Mouse (Mus musculus): ENCODE data around the gene Abi1. TPM values are rescaled to one million over a fixed set of nuclear protein-coding genes. Genes with fewer than 3 reads are reported as not detected.
"Not testable (repeated sequence)": the region's sequence is repeated elsewhere in the genome, so short reads cannot be mapped to it uniquely, and the experiment has no call there.

Gene Abi1
- total RNA-seq, 4 experiments from 2014 or later = 181 to 208 (median 193) TPM

DNA sequence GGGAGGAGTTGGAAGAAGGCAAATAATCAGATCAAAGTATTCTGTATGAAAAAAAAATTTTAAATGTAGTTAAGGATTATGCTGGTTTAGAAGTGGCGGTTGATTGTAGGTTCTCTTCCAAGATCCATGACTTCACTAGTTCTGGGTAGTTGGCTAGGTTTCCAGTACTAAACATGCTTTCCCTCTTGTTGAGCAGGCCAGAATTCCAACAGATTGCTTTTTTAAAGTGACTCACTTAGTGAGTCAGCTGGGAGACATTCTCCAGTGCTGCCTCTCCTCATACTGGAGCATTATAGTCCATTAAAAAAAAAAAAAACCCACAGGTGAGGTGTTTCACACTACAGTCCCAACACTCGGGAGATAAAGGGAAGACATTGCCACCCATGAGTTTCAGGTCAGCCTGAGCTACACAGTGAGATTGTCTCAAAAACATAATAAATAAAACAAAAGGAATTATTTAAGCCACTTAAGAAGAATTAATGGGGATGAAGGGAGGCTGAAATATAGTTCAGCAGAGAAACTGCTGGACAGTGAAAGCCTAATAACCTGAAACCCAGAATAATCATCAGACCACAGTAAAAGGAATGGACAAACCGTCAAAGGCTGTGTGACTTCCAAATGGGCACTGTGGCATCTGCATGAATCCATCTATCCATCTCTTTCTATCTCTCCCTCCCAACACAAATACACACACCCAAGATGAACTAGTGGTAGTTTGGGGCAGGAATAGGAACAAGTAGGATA, 5.2 kb downstream of the Abi1 start:
- DNase-seq (ENCODE audit: low spot score in 2 of 2) = peak in 1 of 2 experiments; percentile 23

DNA sequence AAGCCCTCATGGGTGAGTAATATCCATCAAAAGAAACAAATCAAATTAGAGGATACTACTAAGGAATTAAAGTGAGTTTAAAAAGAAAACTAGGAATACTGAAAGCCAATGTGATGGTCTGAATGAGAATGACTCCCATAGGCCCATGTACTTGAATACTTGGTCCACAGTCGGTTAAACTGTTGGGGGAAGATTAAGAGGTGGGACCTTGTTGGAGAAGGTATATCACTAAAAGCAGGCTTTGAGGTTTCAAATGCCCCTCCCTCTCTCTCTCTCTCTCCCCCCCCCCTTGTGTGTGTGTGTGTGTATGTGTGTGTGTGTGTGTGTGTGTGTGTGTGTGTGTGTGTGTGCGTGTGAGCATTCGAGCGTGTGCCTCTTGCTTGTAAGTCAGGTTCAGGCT, 9.4 kb downstream of the Abi1 start:
- no peak for DNase-seq (ENCODE audit: low spot score in 2 of 2)

DNA sequence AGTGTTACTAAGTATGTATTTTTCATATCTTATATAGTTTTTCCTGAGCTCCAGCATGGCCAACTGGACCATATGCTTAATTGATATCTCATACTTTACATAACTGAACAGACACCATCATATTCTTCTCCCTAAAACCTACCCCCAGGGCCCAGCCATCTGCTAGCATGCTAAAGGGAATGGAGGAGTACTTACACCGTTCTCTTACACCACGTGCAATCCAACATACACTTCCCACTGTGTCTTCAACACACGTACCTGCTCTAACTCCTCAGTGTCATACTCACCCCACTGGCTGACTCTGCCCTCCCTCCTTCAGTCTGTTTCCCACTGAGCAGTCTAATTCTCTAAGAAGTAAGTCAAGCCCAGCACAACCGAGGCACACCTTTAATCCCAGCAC, 11.2 kb downstream of the Abi1 start:
- no peak for DNase-seq (ENCODE audit: low spot score in 2 of 2)

DNA sequence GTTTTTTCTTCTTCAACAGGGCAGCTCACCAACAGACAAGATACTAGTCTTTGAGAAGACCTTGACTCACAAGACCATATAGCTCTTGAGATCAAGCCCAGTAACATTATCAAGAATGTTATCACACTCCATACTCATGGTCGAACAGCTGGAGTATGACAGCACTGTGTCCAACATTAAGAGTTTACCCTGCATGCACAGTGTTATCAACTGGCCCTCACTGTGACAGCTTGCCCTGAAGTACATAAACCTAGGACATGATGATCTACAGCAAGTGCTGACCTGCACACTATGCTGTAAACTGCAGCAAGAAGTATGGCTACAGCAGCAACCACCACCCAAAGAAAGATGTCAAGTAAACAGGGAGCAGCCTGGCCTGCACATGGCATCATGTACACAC, 13.7 kb downstream of the Abi1 start:
- DNase-seq (ENCODE audit: low spot score in 2 of 2) = no peak

DNA sequence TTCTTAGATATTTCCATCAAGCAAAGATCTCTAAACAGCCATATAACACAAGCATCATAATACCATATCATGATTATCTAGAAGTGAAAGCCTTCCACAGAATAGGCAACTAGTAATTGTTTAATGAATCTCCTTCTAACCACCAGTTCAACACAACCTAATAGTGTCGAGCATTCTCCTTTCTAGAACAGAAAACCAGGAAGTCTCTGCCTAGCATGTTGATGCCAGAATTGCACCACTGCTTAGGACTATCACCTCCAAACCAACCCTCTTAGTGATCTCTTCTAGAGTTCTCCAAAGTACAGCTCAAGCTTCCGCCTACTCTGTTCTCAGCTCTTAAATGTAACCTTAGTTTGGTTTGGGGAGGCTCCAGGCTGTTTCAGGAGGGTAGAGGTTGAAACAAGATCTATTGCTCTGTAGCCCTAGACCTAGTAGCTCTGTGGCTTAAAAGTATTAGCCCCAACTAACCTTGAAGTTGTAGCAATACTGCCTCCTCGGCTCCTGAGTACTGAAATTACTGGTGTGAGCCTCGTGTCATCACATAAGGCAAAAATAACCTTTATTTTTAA, 16.2 kb downstream of the Abi1 start:
- DNase-seq (ENCODE audit: low spot score in 2 of 2) = no peak

DNA sequence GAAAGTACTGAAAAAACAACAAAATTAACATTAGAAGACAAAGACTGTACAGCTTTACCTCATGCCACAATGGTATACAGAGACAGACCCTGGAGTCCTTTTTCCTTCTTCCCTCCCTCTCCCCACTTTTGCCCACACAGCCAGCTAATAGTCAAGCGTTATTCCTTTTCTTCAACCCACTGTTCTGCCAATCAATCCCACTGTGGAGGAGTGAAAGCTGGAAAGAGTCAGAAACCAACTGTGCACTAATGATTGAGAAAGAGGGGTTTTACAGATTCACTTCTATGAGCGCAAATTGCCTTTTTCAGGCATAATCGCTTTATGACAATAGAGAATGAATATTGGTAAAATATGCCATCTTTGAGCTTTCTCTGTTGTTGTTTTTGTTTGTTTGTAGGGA, 17.0 kb downstream of the Abi1 start:
- DNase-seq (ENCODE audit: low spot score in 2 of 2) = no peak

DNA sequence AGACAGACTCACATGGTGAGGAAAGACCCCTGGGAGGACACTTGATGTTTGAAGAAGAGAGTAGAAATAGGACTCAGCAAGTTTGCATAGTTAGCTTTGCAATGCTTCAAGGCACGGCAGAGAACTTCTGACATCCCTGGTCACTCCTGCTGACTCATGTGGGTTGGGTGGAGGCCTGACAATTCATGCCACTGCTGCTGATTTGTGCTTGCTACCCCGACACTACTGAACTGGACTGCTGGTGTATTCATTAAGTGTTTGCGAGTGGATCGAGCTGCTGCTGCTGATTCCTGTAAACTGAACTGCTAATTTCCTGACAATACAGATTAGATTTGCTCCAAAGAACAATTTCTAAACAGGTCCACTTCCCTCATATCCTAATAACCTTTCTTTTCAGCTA, 18.3 kb downstream of the Abi1 start:
- no peak for DNase-seq (ENCODE audit: low spot score in 2 of 2)

DNA sequence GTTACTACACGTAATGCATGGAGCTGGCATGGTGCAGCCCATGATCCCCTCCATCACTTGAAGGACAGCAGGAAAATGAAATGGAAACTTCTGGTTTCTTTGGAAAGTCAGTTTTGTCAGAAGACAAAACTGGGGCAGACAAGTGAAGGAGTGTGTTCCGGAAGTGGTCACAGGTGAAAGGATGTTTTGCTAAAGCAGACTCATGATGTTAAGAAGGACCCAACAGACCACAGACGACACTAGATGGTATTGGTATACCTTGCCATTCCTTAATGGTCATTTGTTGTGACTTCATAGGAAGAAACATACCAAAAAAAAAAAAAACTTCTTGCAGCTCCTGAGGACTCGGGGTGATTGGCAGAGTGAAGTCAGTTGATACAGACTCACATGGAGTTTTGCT, 18.7 kb downstream of the Abi1 start:
- DNase-seq (ENCODE audit: low spot score in 2 of 2) = no peak

DNA sequence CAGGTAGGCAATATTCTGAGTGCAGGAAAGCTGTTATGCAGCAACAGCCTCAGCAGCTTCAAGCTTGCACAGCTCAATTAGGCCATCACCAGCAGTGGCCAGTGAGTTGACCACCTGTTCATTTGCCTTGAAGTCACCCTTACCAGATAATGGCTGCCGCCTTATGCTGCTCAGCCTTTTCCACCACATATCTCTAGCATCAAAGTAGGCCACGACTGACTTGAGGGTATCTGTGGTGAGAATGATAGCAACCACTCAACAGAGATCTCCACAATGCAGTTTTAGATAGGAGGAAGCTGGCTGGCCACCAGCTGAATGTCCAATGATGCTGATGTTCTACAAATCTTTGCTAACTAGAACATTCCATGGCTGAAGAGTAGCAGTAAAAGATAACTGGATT, 20.9 kb downstream of the Abi1 start:
- DNase-seq (ENCODE audit: low spot score in 2 of 2) = no peak

DNA sequence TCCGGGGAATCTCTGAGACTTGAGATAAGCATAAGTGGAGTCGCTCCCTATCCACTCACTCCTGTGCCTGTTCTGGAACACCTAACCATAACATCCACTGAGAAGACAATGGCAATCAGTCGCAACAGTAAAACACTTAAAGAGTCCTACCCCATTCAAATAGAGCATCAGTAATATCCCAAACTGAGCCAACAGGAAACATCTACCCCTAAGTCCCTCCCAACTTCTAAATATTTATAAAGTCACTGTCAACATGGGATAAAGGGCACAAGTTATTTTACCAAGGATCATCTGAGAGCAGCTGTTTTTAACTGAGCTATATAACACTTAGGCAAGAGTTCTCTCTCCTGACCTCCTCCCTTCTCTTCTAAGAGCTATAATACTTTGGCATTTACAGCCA, 23.9 kb downstream of the Abi1 start:
- DNase-seq (ENCODE audit: low spot score in 2 of 2) = no peak

DNA sequence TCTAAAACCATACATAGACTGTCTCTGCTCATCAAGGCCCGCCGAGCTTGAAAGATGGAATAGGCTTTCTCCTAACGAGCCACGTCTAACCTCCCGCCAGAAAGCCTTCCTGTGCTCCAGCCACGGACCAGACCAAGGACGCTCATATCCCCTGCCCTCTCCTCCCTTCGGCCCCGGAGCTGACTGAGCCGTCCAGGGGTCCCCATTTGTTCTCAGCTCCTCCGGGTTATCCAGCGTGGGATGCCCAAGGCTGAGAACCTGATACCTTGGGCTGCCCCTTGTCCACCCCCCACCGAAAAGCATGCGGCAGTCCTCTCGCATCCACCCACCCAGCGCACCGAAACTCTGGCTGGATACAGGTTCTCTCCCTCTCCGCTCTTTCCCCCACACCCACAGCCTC, 24.7 kb downstream of the Abi1 start:
- no peak for DNase-seq (ENCODE audit: low spot score in 2 of 2)

DNA sequence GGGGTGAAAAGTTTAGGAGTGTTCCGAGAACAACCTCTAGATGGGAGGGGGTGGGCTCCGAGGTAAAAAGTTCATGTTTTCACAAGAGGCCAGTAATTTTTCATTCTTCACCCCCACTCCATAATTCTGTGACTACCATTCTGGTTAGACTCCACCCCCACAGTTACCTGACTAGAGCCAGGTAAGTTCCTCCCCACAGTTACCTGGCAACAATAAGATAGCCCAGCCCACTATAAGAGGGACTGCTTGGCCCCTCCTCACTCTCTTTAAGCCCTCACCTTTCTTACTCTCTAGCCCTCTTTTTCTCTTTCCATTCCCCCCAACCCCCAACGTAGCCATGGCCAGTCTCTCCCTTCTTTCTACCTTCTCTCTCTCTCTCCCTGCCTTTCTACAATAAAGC, 25.1 kb downstream of the Abi1 start:
- not testable (repeated sequence) for DNase-seq (ENCODE audit: low spot score in 2 of 2)

DNA sequence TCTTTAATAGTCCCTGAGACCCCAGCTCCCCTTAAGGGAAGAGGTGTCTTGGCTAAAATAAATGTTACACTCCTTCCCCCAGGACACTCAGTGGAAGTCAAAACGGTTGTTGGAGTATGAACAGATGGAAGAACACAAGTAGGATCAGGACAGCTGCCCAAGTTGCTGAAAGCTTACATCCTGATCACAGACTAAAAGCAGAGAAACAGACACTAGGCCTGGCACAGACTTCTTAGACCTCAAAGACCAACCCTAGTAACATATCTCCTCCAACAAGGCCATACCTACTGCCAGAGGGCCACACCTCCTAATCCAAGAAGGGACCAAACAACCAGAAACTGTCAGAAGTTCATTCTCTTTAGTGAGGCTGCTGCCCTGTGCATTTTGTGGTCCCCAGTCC, 31.8 kb downstream of the Abi1 start:
- no peak for DNase-seq (ENCODE audit: low spot score in 2 of 2)

DNA sequence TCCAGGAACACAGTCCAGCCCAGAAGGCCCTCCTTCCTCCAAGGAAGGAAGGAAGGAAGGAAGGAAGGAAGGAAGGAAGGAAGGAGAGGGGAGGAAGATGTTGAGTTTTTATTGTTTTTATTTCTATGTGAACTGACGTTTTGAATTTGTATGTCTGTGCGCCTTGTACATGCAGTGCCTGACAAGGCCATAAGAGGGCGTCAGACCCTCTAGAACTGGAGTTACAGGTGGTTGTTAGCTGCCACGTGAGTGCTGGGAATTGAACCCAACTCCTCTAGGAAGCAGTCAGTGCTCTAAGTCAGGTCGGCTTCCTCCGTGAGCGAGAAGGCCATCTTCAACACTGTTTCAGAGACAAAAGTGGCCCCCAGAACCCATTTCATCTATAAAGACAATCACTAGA, 32.5 kb downstream of the Abi1 start:
- DNase-seq (ENCODE audit: low spot score in 2 of 2) = no peak

DNA sequence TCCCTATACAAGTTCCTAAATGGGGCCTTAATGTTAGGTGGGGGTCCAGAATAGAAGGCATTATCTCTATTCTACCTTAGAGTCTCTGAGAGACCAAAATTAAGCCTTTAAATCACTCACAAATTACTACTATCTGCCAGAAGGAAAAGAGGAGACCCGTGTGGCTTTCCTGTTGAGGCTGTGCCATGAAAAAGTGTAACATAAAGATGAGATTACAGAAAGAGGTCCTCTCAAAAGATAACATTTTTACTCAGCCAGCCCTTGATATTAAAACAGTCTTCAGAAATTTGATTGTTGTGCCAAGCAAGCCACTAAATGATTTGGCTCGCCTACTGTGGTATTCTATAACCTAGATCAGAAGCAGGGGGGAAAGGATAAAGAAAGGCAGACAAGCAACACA, 32.9 kb downstream of the Abi1 start:
- DNase-seq (ENCODE audit: low spot score in 2 of 2) = no peak

DNA sequence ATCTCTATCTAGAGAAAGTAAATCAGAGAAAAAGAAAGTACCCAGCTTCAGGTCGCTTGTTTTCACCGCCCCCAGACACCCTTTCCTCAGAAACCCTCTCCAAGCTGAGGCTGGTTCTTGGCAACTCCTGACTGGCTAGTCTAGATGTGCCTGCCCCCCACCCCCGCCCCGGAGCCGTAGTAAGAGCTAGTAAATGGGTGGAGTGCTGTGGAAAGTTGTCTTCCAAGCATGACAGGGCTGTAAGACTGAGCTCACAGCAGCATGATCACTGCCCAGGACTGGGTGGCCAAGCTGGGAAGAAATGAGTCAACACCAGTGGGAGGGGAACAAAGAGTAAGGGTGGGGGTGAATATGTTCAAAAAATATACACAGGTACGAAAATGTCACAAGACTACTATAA, 33.8 kb downstream of the Abi1 start:
- no peak for DNase-seq (ENCODE audit: low spot score in 2 of 2)

DNA sequence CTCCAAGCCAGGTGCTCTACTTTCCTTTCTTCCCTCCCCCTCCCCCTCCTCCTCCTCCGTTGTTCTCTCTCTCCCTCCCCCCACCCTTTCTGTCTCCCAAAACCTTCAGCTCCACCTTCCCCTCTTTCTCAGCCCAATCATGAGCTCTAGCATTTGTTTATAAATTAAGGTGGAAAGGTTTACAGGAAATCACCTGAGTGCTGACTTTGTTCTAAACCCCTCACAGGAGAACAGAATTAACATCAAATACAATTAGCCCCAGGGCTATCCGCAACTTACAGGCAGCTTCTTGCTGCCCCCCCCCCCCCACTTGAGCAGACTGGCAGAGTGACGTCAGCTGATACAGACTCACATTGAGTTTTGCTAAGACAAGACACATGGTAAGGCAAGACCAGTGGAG, 37.4 kb downstream of the Abi1 start:
- no peak for DNase-seq (ENCODE audit: low spot score in 2 of 2)

DNA sequence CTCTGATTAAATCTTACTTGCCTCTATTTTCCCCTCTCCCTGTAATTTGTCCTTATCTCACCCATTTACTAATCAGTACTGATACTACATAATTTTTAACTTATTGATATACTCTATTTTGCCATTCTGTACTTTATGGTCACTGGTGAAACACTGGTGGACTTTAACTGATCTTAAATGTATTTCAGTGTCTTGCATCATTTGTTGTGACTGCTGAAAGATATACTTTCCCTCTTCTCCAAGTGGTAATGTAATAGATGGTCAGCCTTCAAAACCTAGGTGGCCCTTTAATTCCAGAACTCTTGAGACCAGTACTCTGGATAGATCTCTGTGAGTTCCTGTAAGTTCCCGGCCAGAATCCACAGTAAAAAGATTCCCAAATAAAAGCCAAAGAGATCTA, 40.4 kb downstream of the Abi1 start:
- no peak for DNase-seq (ENCODE audit: low spot score in 2 of 2)

DNA sequence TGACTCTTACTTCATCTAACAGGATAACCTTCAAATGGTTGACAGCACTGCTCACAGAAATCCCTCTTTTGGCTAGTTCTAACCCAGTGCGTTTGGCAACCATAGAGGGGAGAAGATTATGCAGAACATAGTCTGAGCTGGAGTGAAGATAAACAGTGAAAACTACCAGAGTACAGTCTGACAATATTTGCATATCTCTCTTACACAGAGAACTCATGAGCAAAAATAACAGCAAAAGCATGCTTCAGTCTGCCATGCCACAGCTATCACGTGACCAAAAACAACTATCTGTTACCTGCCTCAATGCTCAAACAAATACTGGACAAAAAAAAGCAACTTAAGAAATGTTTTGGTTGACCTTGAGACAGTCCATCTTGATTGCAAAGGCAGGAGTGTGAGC, 41.2 kb downstream of the Abi1 start:
- no peak for DNase-seq (ENCODE audit: low spot score in 2 of 2)

DNA sequence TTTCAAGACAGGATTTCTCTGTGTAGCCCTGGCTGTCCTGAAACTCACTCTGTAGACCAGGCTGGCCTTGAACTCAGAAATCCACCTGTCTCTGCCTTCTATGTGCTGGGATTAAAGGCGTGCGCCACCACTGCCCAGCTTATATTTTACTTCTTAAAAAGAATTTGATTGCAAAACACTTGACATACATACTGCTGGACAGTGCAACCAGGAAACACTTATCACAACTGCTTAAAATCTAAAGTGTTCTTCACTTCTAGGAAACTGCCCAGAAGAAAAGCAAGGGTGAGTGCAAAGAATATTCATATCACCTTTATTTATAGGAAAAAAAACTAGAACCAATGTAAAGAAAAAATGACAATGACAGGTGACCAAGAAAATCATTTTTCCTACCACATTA, 42.0 kb downstream of the Abi1 start:
- no peak for DNase-seq (ENCODE audit: low spot score in 2 of 2)

DNA sequence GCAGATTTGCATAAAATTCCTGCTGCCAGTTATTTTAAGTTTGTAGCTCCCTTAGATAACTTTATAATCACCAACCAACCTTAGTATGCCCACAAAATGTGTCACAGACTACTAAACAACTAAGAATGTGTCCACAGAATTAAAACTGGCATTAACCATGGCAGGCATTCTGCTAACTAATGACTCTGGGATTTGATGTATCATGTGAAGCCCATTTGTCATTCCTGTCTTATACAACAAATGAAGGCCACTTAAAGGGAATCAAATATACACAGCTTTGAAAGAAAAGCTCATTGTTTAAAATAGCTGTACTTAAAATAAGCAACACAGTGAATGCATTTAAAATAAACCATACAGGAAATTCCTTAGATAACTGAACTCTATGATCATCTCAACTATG, 44.0 kb downstream of the Abi1 start:
- no peak for DNase-seq (ENCODE audit: low spot score in 2 of 2)

DNA sequence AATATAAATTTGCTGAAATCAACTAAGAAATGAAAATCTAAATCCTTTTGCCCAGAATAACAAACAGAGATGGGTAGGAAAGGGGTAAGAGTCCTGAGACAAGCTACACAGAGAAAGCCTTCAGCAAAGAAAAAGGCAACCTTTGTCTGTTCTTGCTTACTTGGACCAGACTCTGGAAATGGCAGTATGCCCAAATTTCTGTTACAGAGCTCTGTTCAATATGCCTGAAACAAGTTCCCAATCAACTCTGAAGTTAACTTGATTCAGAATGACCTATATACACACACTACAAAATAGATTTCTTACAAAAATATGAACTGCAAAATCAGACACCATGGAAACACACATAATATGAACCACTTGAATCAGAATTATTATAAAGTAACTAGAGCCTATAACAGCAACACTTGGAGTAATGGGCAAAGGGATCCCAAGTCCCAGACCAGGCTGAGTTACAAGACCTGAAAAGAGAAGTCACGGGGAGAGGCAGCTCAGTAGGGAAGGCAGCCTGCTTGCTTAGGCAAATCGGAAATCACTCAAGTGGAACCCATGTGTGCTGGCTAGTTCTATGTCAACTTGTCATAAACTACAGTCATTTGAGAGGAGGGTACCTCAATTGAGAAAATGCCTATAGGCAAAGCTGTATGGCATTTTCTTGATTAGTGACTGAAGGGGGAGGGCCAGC, 53.9 kb downstream of the Abi1 start:
- peak; percentile 26 to 34 for DNase-seq (ENCODE audit: low spot score in 2 of 2)

DNA sequence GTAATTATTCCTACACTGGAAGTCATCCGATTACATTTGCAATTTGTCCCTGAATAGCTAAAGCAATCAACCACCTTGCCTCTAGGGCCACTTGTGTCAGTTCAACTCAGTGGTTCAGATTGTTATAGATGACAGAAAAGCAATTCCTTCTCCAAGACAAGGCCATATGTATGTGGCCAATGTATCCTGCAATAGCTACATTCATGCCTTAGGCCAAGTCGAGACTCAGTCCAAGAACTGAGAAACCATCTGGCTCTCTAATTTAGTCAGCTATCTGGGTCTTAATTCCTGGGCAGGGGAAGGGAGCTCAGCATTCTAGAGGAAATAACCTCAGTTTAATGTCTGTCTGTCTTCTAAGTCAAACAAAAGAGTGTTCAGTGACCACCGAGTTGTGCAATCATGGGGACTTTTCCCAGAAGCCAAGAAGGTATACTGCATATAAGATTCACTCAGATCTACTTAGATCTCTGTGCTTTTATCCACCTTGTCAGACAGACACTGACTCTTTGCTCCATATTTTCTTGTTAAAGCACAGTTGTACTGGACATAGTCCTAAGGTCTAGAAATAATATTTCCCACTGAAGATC, 62.6 kb downstream of the Abi1 start:
- no peak for DNase-seq (ENCODE audit: low spot score in 2 of 2)

Data from layer of hippocampus, adult 8-10 months (tissue).